Mouse (Mus musculus) thymus, adult 18-20 months (tissue): ENCODE measurements around the gene Smarcd2.

Experiments
- DNase-seq, 2 experiments: peaks; one replicate each; pipeline ENCODE4 v3.0.0; 2022; ENCODE audit warnings: mixed read lengths in 2 of 2

Smarcd2 gene

DNA sequence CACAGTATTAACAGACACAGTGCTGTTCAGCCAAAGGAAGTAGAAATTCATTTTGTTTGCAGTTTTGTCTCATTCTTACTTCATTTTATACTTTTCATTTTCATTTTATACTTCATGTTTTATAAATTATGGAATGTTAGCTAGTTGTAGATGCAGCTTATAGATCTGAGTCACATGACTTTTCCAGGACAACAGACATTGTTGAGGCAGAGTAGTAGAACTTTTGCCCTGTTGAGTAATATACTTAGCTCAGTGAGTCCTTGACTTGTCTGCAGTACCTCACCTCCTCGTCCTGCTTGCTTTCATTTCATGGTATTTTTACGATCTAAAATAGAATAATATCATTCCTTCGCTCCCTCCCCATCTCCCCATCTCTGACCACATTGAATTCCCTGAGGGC, 52.2 kb downstream of the Smarcd2 start:
- no peak for DNase-seq

DNA sequence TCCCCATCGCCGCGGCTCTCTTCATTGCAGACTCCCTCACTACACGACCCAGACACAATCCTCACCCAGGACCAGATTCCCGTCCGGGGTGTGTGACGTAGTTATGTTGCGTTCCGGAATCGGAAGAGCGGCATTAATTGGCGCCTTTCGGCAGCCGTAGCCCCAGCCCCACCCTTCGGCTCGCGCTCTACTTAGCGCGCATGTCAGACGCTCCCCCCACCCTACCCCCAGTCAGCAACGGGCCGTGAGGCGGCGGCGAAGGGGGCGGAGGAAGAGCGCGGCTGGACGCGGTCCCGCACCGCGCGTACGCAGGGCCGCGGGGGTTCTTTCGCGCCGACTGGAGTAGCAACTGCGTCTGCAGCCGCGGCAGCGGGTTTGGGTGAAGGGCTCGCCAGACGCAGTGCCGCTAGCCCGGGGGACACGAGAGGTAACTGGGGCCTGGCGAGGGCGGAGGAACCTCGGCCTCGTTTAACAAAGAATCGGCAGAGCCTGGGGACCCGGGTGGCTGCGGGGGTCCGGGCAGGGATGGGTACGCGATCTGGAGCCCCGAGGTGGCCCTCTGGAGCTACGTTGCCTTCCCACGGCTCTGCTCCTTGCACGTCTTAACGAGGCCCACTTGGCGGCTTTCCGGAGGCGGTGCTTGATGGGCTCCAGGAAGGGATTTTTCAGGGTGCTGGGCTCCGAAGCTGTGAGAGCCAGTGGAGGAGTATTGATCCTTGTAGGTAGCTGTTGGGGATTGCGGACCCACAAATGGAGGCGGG, 55.9 kb downstream of the Smarcd2 start, which contains the start of gene Ddx42:
Ddx42 (plus strand) TSS at position 197 of the 761 bp plus-strand sequence.
- peak; percentile 81 to 86 for DNase-seq

DNA sequence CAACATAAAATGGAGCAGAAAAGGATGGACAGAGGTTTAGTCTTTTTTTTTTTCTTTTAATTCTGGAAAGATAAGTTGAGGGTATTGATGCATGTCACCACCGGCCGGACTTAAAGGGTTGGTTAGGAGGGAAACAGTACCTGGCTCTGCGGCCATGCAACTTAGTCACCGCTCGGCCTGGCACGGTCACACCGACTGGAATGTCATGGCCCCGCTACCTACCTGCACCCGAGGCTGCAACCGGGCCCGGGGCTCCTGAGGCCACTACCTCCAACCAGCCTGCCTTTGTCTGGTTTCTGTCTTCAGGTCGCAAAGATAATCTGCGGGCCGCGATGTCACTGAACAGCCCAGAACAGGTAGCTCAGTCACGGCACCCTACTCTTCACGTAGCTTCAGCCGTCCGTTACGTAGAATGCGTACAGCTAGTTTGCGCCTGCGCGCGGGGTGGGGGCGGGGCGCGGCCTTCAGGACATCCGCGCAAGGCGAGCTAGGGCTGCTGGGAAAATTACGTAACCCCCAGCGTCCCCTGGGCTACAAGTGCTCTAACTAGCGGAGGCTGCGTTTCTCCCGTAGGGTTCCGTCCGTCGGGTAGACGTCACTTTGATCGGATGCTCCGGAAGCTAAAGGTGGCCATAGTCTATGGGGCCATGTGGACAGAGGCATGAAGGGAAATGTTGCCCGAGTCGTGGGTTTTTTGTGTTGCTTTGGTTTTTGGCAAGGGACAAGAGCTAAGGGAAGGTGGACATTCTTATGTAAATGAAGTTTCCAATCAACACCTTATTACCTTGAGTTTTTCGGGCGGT, 56.6 kb downstream of the Smarcd2 start, which contains the start of gene Ccdc47:
Ccdc47 (minus strand) TSS at position 418 of the 803 bp plus-strand sequence.
- DNase-seq: peak; percentile 89 to 95

DNA sequence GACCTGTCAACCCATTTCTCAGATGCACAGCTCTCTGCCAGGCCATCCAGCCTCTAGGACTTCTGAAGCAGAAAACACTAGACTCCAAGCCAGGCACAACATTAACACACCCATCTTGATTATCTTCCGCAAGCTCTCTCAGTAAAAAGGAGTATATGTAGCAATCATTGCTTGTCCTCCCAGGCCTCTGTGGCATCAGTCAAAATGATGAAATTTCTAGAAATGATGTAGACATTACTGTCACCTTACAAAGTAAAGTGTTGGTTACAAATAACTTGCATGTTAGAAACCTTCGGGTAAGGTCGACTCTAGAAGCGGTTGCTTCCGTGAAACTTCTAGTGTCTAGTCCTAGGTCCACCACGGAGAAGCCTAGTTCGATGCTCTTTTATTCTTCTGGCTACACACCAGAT, 57.3 kb downstream of the Smarcd2 start:
- no peak for DNase-seq

DNA sequence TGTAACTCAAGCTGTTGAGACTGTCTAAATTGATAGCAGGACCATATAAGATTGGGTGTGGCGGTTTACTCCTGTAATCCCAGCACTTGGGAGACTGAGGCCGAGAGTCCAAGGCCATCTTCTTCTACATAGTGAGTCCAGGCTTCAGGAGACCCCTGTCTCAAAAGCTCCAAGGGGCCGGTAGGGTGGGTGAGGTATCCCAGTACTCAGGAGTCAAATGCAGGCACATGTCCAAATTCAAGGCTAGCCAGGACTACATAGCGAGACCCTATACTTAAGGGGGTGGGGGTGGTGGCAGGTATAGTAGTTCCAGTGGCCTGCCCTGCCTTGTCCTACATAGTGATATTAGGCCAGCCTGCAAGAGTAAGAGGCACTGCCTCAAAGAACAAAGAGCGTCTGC, 57.9 kb downstream of the Smarcd2 start:
- no peak for DNase-seq
